ENCODE assay signal across 9 mouse cellular contexts in genomic region chr15:84700147-84700794, GRCm38 (mm10). TPM values are rescaled to one million over a fixed set of nuclear protein-coding genes. Genes with fewer than 3 reads are reported as not detected.
A peak's percentile ranks its signal among the peaks of the same experiment; 100 is the strongest.
DNase-seq lines count a peak whose midpoint lies in the region; ATAC-seq and TF ChIP-seq lines count a peak whose summit lies in the region.
"Had no signal": no experiment of that assay in that cellular context is flagged by ENCODE, and none has a peak within 500 bp of the region (broad histone marks: within the 10 kb centered on the region; RNA-seq: fewer than 3 reads in every experiment).

No protein-coding gene starts in this region.

- TF ChIP-seq POLR2A in cortical plate, adult 2 months (IDR thresholded peaks at IDR 0.05; ENCODE audit: extremely low read depth, insufficient read depth, low read length) = no peak

- TF ChIP-seq CTCF in cortical plate, adult 2 months (IDR thresholded peaks at IDR 0.05; ENCODE audit: extremely low read depth, insufficient read depth, low read length) = peak; percentile 58

- peaks cover 9% of the 10 kb centered on the region; the same call in 1 of the 2 replicates for H3K36me3 ChIP-seq in midbrain, embryonic 10.5 days
- H3K36me3 ChIP-seq in midbrain, embryonic 13.5 days = 0 out of 2 replicates have a peak, but pooled peaks cover 4% of the 10 kb centered on the region
- H3K36me3 ChIP-seq in intestine, embryonic 15.5 days = peaks cover 34% of the 10 kb centered on the region
- H3K36me3 ChIP-seq in liver, embryonic 12.5 days = peaks cover 41% of the 10 kb centered on the region

- WGBS in midbrain, embryonic 10.5 days = 53% methylated on average over 6 of the region's 6 CpGs
- WGBS in midbrain, embryonic 13.5 days = 54% methylated on average over 6 of the region's 6 CpGs
- 56% methylated on average over 6 of the region's 6 CpGs for WGBS in intestine, embryonic 15.5 days
- 40% methylated on average over 6 of the region's 6 CpGs for WGBS in liver, embryonic 12.5 days (ENCODE audit: insufficient replicate concordance)

- peak; percentile 70 for DNase-seq in midbrain, embryonic 10.5 days (ENCODE audit: low spot score)
- DNase-seq in ZHBTc4 (ENCODE audit: low read depth, low spot score) = peak; percentile 90
- DNase-seq in skeletal muscle tissue, adult 2 months (ENCODE audit: low read depth, low spot score) = peak; percentile 47

- H3K9ac ChIP-seq in midbrain, embryonic 13.5 days (replicated peaks) = no peak overlapping the region
- no peak overlapping the region for H3K9ac ChIP-seq in intestine, embryonic 15.5 days
- H3K9ac ChIP-seq in liver, embryonic 12.5 days = no peak overlapping the region
- H3K9ac ChIP-seq: heart, embryonic 13.5 days had no signal

- H3K27me3 ChIP-seq in midbrain, embryonic 10.5 days (ENCODE audit: low read depth, poor library complexity, severe bottlenecking) = no peaks in the 10 kb centered on the region
- H3K27me3 ChIP-seq in midbrain, embryonic 13.5 days = no peaks in the 10 kb centered on the region
- no peaks in the 10 kb centered on the region for H3K27me3 ChIP-seq in intestine, embryonic 15.5 days (replicated peaks)
- no peaks in the 10 kb centered on the region for H3K27me3 ChIP-seq in liver, embryonic 12.5 days (replicated peaks)
- H3K27me3 ChIP-seq: heart, embryonic 13.5 days had no signal

- H3K27ac ChIP-seq in midbrain, embryonic 10.5 days (replicated peaks) = no peak overlapping the region
- no peak overlapping the region for H3K27ac ChIP-seq in midbrain, embryonic 13.5 days
- H3K27ac ChIP-seq in cortical plate, adult 2 months (ENCODE audit: insufficient read depth, low read length) = no peak overlapping the region
- no peak overlapping the region for H3K27ac ChIP-seq in intestine, embryonic 15.5 days
- H3K27ac ChIP-seq in liver, embryonic 12.5 days = no peak overlapping the region
- H3K27ac ChIP-seq: heart, embryonic 13.5 days had no signal

- H3K4me3 ChIP-seq in midbrain, embryonic 10.5 days = no peak overlapping the region
- no peak overlapping the region for H3K4me3 ChIP-seq in midbrain, embryonic 13.5 days (replicated peaks)
- H3K4me3 ChIP-seq in cortical plate, adult 2 months (ENCODE audit: insufficient read depth, low read length) = no peak overlapping the region
- no peak overlapping the region for H3K4me3 ChIP-seq in intestine, embryonic 15.5 days (replicated peaks)
- H3K4me3 ChIP-seq in liver, embryonic 12.5 days = no peak overlapping the region
- H3K4me3 ChIP-seq: heart, embryonic 13.5 days had no signal

- no peak overlapping the region for H3K4me2 ChIP-seq in midbrain, embryonic 13.5 days (replicated peaks)
- H3K4me2 ChIP-seq in intestine, embryonic 15.5 days (replicated peaks) = no peak overlapping the region
- no peak overlapping the region for H3K4me2 ChIP-seq in liver, embryonic 12.5 days
- H3K4me2 ChIP-seq: heart, embryonic 13.5 days had no signal

- no peak for ATAC-seq in midbrain, embryonic 13.5 days
- peak; percentile 9; the same call in 1 of the 2 replicates for ATAC-seq in intestine, embryonic 15.5 days
- ATAC-seq in liver, embryonic 12.5 days = 0 out of 2 replicates have a peak, but pooled peaks have one; percentile 9
- no peak for ATAC-seq in inflammation-experienced regulatory T-cells, adult 6 months

- H3K9me3 ChIP-seq in midbrain, embryonic 10.5 days (replicated peaks) = no peaks in the 10 kb centered on the region
- no peaks in the 10 kb centered on the region for H3K9me3 ChIP-seq in midbrain, embryonic 13.5 days
- H3K9me3 ChIP-seq in intestine, embryonic 15.5 days = no peaks in the 10 kb centered on the region
- H3K9me3 ChIP-seq in liver, embryonic 12.5 days (replicated peaks) = no peaks in the 10 kb centered on the region
- H3K9me3 ChIP-seq: heart, embryonic 13.5 days had no signal

- H3K4me1 ChIP-seq in midbrain, embryonic 10.5 days = no peaks in the 10 kb centered on the region
- no peaks in the 10 kb centered on the region for H3K4me1 ChIP-seq in midbrain, embryonic 13.5 days (replicated peaks)
- H3K4me1 ChIP-seq in cortical plate, adult 2 months (ENCODE audit: control insufficient read depth, insufficient read depth, low read length) = no peaks in the 10 kb centered on the region
- peaks cover 7% of the 10 kb centered on the region; the same call in 1 of the 2 replicates for H3K4me1 ChIP-seq in intestine, embryonic 15.5 days (replicated peaks)
- no peaks in the 10 kb centered on the region for H3K4me1 ChIP-seq in liver, embryonic 12.5 days

RNA-seq across cellular contexts. Expression of gene Arhgap8, which starts 19.6 kb away (rescaled TPM):
- 1.5 and 1.7 TPM in 2 replicates for polyA plus RNA-seq in midbrain, embryonic 10.5 days (2016; fragmentation: Nextera tagmentation; extraction: Ambion mirVana)
- 0.61 and 0.67 TPM in 2 replicates for polyA plus RNA-seq in midbrain, embryonic 13.5 days (2015; fragmentation: Nextera tagmentation; extraction: Ambion mirVana)
- polyA plus RNA-seq in cortical plate, adult 2 months (2012; rRNA removed) = 0.06 and 0.23 TPM in 2 replicates
- 12.5 and 14.1 TPM in 2 replicates for polyA plus RNA-seq in intestine, embryonic 15.5 days (2015; fragmentation: Nextera tagmentation; extraction: Ambion mirVana)
- 0.88 and 0.91 TPM in 2 replicates for polyA plus RNA-seq in liver, embryonic 12.5 days (2016; fragmentation: Nextera tagmentation; extraction: Ambion mirVana)
- under 1 TPM in 1 of 3 experiments, not detected in 2; 0.24 TPM for polyA plus RNA-seq in inflammation-experienced regulatory T-cells, adult 6 months (2017; shearing (Covaris generic))

RNA-seq across cellular contexts. Expression of gene Prr5, which starts 30.9 kb away (rescaled TPM):
- polyA plus RNA-seq in midbrain, embryonic 10.5 days (2016; fragmentation: Nextera tagmentation; extraction: Ambion mirVana) = 14.7 and 17.1 TPM in 2 replicates
- 12.2 and 13.8 TPM in 2 replicates for polyA plus RNA-seq in midbrain, embryonic 13.5 days (2015; fragmentation: Nextera tagmentation; extraction: Ambion mirVana)
- polyA plus RNA-seq in cortical plate, adult 2 months (2012; rRNA removed) = 10.1 and 10.3 TPM in 2 replicates
- 65.4 and 71.3 TPM in 2 replicates for polyA plus RNA-seq in intestine, embryonic 15.5 days (2015; fragmentation: Nextera tagmentation; extraction: Ambion mirVana)
- polyA plus RNA-seq in liver, embryonic 12.5 days (2016; fragmentation: Nextera tagmentation; extraction: Ambion mirVana) = 12.6 and 14.1 TPM in 2 replicates
- 1 to 10 TPM in 1 of 3 experiments, not detected in 2; 1.5 TPM for polyA plus RNA-seq in inflammation-experienced regulatory T-cells, adult 6 months (2017; shearing (Covaris generic))

Comparison
In these comparisons a context has a peak if more than half of its experiments do, and no peak if none do; other contexts are left out.
1. ATAC-seq: peak in intestine, embryonic 15.5 days (single experiment) and liver, embryonic 12.5 days (single experiment); none in midbrain, embryonic 13.5 days (single experiment) and inflammation-experienced regulatory T-cells, adult 6 months (single experiment).
2. Peak in every context shown above with its lines, with median percentiles within 50 percentile points of each other: DNase-seq.